Mouse (Mus musculus) heart, postnatal 0 days (tissue): ENCODE results near the gene Fam84b. TPM values are rescaled to one million over a fixed set of nuclear protein-coding genes. Genes with fewer than 3 reads are reported as not detected.

Source experiments
- ATAC-seq: fragments of 200-750 bp; cut with Nextera tagmentation; 2 replicates; pipeline ENCODE4 v1.8.0; 2017; ENCODE audit warnings: low read depth, moderate number of reproducible peaks, moderate library complexity; ENCODE audit not compliant: insufficient read depth
- DNase-seq: peaks from one replicate; pipeline ENCODE4 v3.0.0-alpha.2; 2016; ENCODE audit warnings: low spot score
- H3K27ac ChIP-seq: fragments of 300-500 bp; sonication (generic); 2 replicates; pipeline ENCODE4 v1.5.1; 2014; ENCODE audit warnings: low read depth, mild to moderate bottlenecking
- H3K27me3 ChIP-seq: fragments of 300-500 bp; sonication (generic); 2 replicates; pipeline ENCODE4 v1.6.1; 2014; ENCODE audit warnings: low read length, mixed read lengths; ENCODE audit not compliant: control insufficient read depth, insufficient read depth
- H3K36me3 ChIP-seq: fragments of 300-500 bp; sonication (generic); replicated peaks from 2 replicates; pipeline ENCODE4 v1.6.1; 2014; ENCODE audit warnings: low read length, mixed read lengths; ENCODE audit not compliant: control insufficient read depth, insufficient read depth
- H3K4me1 ChIP-seq: fragments of 300-500 bp; sonication (generic); 2 replicates; pipeline ENCODE4 v1.6.1; 2014; ENCODE audit warnings: antibody characterized with exemption; ENCODE audit not compliant: control insufficient read depth, insufficient read depth
- H3K4me2 ChIP-seq: fragments of 300-500 bp; sonication (generic); 2 replicates; pipeline ENCODE4 v1.6.1; 2014; ENCODE audit warnings: low read depth, mild to moderate bottlenecking, low read length, moderate library complexity
- H3K4me3 ChIP-seq: fragments of 300-500 bp; sonication (generic); 2 replicates; pipeline ENCODE4 v1.5.1; 2014; ENCODE audit warnings: low read depth, low read length
- H3K9ac ChIP-seq: fragments of 300-500 bp; sonication (generic); replicated peaks from 2 replicates; pipeline ENCODE4 v1.6.1; 2014; ENCODE audit warnings: low read depth, low read length, mixed read lengths
- H3K9me3 ChIP-seq: fragments of 300-500 bp; sonication (generic); replicated peaks from 2 replicates; pipeline ENCODE4 v1.6.1; 2016; ENCODE audit warnings: low read length; ENCODE audit not compliant: control insufficient read depth
- CTCF ChIP-seq: IDR thresholded peaks from 2 replicates; pipeline ENCODE4 v1.5.1; 2016; ENCODE audit warnings: antibody characterized with exemption, control low read depth, low read depth
- EP300 ChIP-seq: IDR thresholded peaks from 2 replicates; pipeline ENCODE4 v1.6.1; 2016; ENCODE audit warnings: antibody characterized with exemption, low read depth
- WGBS: fragments of 180-500 bp; shearing (Covaris S2); extraction: QIAGEN DNeasy Blood & Tissue Kit; methylation state at CpG from one replicate; pipeline ENCODE4 v1.1.7; 2014; 5-methylcytosine and 5-hydroxymethylcytosine counted together
- polyA plus RNA-seq: library from polyadenylated mRNA; unstranded; fragments of >200 nt; fragmentation: Nextera tagmentation; extraction: Ambion mirVana; gene quantifications from 2 replicates; pipeline ENCODE4 v1.2.1, GENCODE M21; 2015
- total RNA-seq: library from RNA; depleted of rRNA; stranded (reverse); fragments of >200 nt; gene quantifications from 2 replicates; pipeline ENCODE4 v1.2.3, GENCODE M21; 2014; ENCODE audit warnings: low replicate concordance; rRNA removed

Gene Fam84b
- total RNA-seq (1.7 and 5.3 TPM in 2 replicates), polyA plus RNA-seq (2.7 and 3.2 TPM in 2 replicates)

DNA sequence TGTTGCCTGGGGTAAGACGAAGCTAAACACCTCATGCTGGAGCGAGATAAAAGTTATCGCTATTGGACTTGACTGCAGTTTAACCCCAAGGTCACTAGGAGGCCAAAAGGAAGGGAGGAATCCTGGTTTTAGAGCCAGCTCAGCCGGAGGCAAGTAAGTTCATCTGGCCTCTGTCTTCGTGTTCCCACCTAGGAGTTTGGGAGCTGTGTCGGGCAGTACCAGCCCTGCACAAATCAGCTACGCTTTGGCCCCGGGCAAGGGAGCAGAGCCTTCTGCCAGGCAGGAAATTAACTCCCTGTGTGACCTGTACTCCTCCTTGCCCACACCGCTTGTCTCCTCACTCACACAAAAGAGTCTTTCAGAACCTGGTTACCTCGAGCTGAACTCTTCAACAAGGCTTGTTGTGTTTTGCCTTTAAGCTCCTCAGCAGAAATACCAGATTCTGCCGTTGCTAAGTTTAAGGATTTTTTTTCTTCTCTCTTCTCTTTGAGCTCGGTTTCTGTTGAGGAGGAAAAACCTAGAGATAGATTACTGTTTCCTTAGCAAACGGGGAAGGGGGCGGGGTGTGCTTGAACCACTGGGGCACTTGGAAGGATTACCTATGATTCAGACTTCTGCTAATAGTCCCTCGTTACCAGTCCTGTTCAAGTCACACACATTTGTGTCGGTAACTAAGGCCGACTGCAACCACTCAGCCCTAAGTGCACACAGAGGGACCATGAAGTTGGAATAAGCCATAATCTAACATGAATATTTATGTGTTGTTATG, at the start of gene Fam84b:
TSS of gene Fam84b (minus strand) at position 548 of the 769 bp plus-strand sequence.
- no peak within 1 kb of the TSS for H3K4me3 ChIP-seq
- no peak for DNase-seq
- peak within 1 kb of the TSS; percentile 17; the same call in 1 of the 2 replicates for H3K4me2 ChIP-seq
- no peaks in the 10 kb centered on the region for H3K36me3 ChIP-seq
- H3K27me3 ChIP-seq: no peaks in the 10 kb centered on the region
- no peak within 1 kb of the TSS for H3K9ac ChIP-seq
- peaks cover 7% of the 10 kb centered on the region; the same call in 1 of the 2 replicates for H3K9me3 ChIP-seq
- WGBS: 26% methylated on average over 17 of the region's 17 CpGs
- H3K27ac ChIP-seq: no peak within 1 kb of the TSS
- no peak for TF ChIP-seq EP300
- H3K4me1 ChIP-seq: peaks cover 5% of the 10 kb centered on the region
- peak; percentile 47 for ATAC-seq

GRCm38 (mm10) chr15:60898187-60898965, 44.8 kb upstream of the Fam84b start:
- H3K27ac ChIP-seq: no peak overlapping the region
- H3K4me2 ChIP-seq: no peak overlapping the region
- ATAC-seq: no peak
- DNase-seq: no peak
- TF ChIP-seq EP300 (no peak), CTCF (no peak)
- no peak overlapping the region for H3K9ac ChIP-seq
- no peaks in the 10 kb centered on the region for H3K4me1 ChIP-seq
- H3K36me3 ChIP-seq: no peaks in the 10 kb centered on the region
- H3K4me3 ChIP-seq: no peak overlapping the region
- no peaks in the 10 kb centered on the region for H3K27me3 ChIP-seq
- WGBS: 68% methylated on average over 6 of the region's 6 CpGs
- H3K9me3 ChIP-seq: no peaks in the 10 kb centered on the region

DNA sequence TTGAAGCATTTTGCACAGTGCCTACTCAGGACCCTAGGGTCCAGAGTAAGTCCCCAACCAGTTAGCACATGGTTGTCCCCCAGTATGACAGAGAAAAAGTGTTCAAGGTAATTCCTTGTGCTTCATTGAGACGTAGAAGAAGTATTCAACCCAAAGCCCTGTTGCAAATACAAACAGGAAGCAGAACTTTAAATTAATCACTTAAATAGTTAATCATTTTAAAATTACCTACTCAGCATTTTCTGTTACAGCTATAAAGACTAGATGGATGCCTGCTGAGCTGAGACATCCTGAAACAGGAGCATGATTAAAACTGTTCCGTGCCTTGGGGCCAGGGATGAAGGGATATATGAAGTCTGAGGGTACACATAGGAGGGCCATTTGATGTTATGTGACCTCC, 42.5 kb upstream of the Fam84b start:
- H3K4me2 ChIP-seq: no peak overlapping the region
- ATAC-seq (no peak), DNase-seq (no peak)
- TF ChIP-seq CTCF: no peak
- no peak for TF ChIP-seq EP300
- H3K9ac ChIP-seq: no peak overlapping the region
- H3K27ac ChIP-seq: no peak overlapping the region
- H3K9me3 ChIP-seq: no peaks in the 10 kb centered on the region
- H3K27me3 ChIP-seq: no peaks in the 10 kb centered on the region
- no peak overlapping the region for H3K4me3 ChIP-seq
- H3K4me1 ChIP-seq: peaks cover 5% of the 10 kb centered on the region
- 80% methylated on average over 2 of the region's 2 CpGs for WGBS
- H3K36me3 ChIP-seq: no peaks in the 10 kb centered on the region

GRCm38 (mm10) chr15:60892976-60893463, 39.4 kb upstream of the Fam84b start:
- H3K27me3 ChIP-seq: no peaks in the 10 kb centered on the region
- DNase-seq (peak; percentile 43), ATAC-seq (peak; percentile 39; the same call in 1 of the 2 replicates)
- no peak overlapping the region for H3K4me3 ChIP-seq
- H3K27ac ChIP-seq: no peak overlapping the region
- no peak overlapping the region for H3K9ac ChIP-seq
- no peaks in the 10 kb centered on the region for H3K9me3 ChIP-seq
- H3K4me2 ChIP-seq: no peak overlapping the region; the same call in 1 of the 2 replicates
- H3K4me1 ChIP-seq: peaks cover 5% of the 10 kb centered on the region
- TF ChIP-seq CTCF (no peak), EP300 (no peak)
- WGBS: 33% methylated on average over 3 of the region's 3 CpGs
- H3K36me3 ChIP-seq: no peaks in the 10 kb centered on the region

DNA sequence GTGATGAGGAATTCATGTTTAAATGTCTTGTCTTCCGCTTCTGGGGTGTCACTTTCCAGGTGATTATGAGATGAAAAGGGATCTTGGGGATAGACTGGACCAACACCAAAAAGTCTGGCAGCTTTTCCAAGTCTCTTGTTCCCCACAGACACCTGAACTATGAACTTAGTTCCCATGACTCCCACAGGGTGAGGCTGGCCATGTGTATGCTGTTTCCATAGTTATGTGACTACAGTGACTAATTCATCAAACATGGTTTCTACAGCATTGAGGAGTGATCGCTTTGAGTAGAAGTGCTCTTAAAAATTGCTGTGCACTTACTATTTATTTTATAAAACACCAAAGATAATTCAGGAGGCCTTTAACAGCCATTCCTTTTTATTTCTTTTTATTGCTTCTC, 35.1 kb upstream of the Fam84b start:
- no peaks in the 10 kb centered on the region for H3K9me3 ChIP-seq
- no peak overlapping the region for H3K4me3 ChIP-seq
- H3K4me1 ChIP-seq: peaks cover 5% of the 10 kb centered on the region
- no peak for DNase-seq
- TF ChIP-seq EP300 (no peak), CTCF (no peak)
- 81% methylated on average over 2 of the region's 2 CpGs for WGBS
- ATAC-seq: no peak
- no peak overlapping the region for H3K4me2 ChIP-seq
- no peaks in the 10 kb centered on the region for H3K27me3 ChIP-seq
- H3K36me3 ChIP-seq: no peaks in the 10 kb centered on the region
- no peak overlapping the region for H3K27ac ChIP-seq
- no peak overlapping the region for H3K9ac ChIP-seq
